8 mouse cellular contexts compared by ENCODE assay signal in genomic region chr17:87378354-87379159, GRCm38 (mm10). TPM values are rescaled to one million over a fixed set of nuclear protein-coding genes. Genes with fewer than 3 reads are reported as not detected.
DNase-seq lines count a peak whose midpoint lies in the region; ATAC-seq and TF ChIP-seq lines count a peak whose summit lies in the region.

No protein-coding gene starts in this region.

- no peak overlapping the region for H3K27ac ChIP-seq in intestine, postnatal 0 days (ENCODE audit: low read depth, low read length)
- peak overlapping the region; percentile 59 for H3K27ac ChIP-seq in limb, embryonic 15.5 days

- TF ChIP-seq CTCF in intestine, postnatal 0 days (IDR thresholded peaks at IDR 0.05; ENCODE audit: low read depth), result peak; percentile 24; the same call in 1 of the 2 replicates

- H3K27me3 ChIP-seq in intestine, postnatal 0 days (replicated peaks; ENCODE audit: control insufficient read depth, insufficient read depth, low read length), result no peaks in the 10 kb centered on the region
- no peaks in the 10 kb centered on the region for H3K27me3 ChIP-seq in limb, embryonic 15.5 days

- no peaks in the 10 kb centered on the region for H3K9me3 ChIP-seq in intestine, postnatal 0 days (ENCODE audit: control insufficient read depth)
- H3K9me3 ChIP-seq in limb, embryonic 15.5 days, result no peaks in the 10 kb centered on the region

- no peak overlapping the region for H3K4me3 ChIP-seq in intestine, postnatal 0 days (ENCODE audit: low read depth, low read length)
- H3K4me3 ChIP-seq in limb, embryonic 15.5 days, result no peak overlapping the region

- H3K9ac ChIP-seq in intestine, postnatal 0 days (ENCODE audit: low read depth, low read length), result no peak overlapping the region
- H3K9ac ChIP-seq in limb, embryonic 15.5 days, result no peak overlapping the region

- WGBS in intestine, postnatal 0 days, result 69% methylated on average over 16 of the region's 16 CpGs
- 56% methylated on average over 16 of the region's 16 CpGs for WGBS in limb, embryonic 15.5 days

- H3K4me2 ChIP-seq in intestine, postnatal 0 days (replicated peaks; ENCODE audit: low read depth), result no peak overlapping the region
- H3K4me2 ChIP-seq in limb, embryonic 15.5 days, result no peak overlapping the region

- DNase-seq in 3T3-L1 (ENCODE audit: low read depth, low spot score), result peak; percentile 51
- peak; percentile 82 for DNase-seq in MN1 (ENCODE audit: low spot score)
- peak; percentile 49 for DNase-seq in forelimb bud, embryonic 11.5 days (ENCODE audit: low read depth, low spot score)
- DNase-seq in right cerebral cortex, adult 18-20 months, result peak; percentile 88
- no peak for DNase-seq in adipocyte (ENCODE audit: low spot score)

- ATAC-seq in intestine, postnatal 0 days, result no peak
- no peak for ATAC-seq in limb, embryonic 15.5 days (ENCODE audit: insufficient number of reproducible peaks, low FRiP score, low TSS enrichment, low read depth)
- ATAC-seq in megakaryocyte-erythroid progenitor cell, adult 5-6 weeks (replicated peaks; ENCODE audit: low FRiP score, low TSS enrichment, poor library complexity, severe bottlenecking), result no peak

- peaks cover 8% of the 10 kb centered on the region; the same call in 1 of the 2 replicates for H3K36me3 ChIP-seq in intestine, postnatal 0 days (ENCODE audit: control insufficient read depth, insufficient read depth)
- H3K36me3 ChIP-seq in limb, embryonic 15.5 days, result no peaks in the 10 kb centered on the region

- no peaks in the 10 kb centered on the region for H3K4me1 ChIP-seq in intestine, postnatal 0 days (replicated peaks; ENCODE audit: control insufficient read depth, insufficient read depth, low read length)
- H3K4me1 ChIP-seq in limb, embryonic 15.5 days, result peaks cover 53% of the 10 kb centered on the region

RNA-seq across cellular contexts. Expression of gene Stpg4, which starts 49.0 kb away (rescaled TPM):
- not detected in 2 replicates for polyA plus RNA-seq in intestine, postnatal 0 days (2015; fragmentation: Nextera tagmentation; extraction: Ambion mirVana)
- not detected in 2 replicates for polyA plus RNA-seq in limb, embryonic 15.5 days (2015; fragmentation: Nextera tagmentation; extraction: Ambion mirVana)
- not detected in 2 replicates for total RNA-seq in megakaryocyte-erythroid progenitor cell, adult 5-6 weeks (2014; fragmentation: Nextera tagmentation)
- total RNA-seq in megakaryocyte-erythroid progenitor cell, adult 5-6 weeks (2017), result not detected in 2 replicates
